Mouse (Mus musculus): ENCODE measurements around the gene Rasef. TPM values are rescaled to one million over a fixed set of nuclear protein-coding genes. Genes with fewer than 3 reads are reported as not detected.

The Rasef gene
- polyA plus RNA-seq (2014; fragmentation: Illumina TruSeq; extraction: RNeasy Lipid Tissue Mini Kit (QIAGEN cat#74804); ENCODE audit: low replicate concordance): 26.7 TPM

DNA sequence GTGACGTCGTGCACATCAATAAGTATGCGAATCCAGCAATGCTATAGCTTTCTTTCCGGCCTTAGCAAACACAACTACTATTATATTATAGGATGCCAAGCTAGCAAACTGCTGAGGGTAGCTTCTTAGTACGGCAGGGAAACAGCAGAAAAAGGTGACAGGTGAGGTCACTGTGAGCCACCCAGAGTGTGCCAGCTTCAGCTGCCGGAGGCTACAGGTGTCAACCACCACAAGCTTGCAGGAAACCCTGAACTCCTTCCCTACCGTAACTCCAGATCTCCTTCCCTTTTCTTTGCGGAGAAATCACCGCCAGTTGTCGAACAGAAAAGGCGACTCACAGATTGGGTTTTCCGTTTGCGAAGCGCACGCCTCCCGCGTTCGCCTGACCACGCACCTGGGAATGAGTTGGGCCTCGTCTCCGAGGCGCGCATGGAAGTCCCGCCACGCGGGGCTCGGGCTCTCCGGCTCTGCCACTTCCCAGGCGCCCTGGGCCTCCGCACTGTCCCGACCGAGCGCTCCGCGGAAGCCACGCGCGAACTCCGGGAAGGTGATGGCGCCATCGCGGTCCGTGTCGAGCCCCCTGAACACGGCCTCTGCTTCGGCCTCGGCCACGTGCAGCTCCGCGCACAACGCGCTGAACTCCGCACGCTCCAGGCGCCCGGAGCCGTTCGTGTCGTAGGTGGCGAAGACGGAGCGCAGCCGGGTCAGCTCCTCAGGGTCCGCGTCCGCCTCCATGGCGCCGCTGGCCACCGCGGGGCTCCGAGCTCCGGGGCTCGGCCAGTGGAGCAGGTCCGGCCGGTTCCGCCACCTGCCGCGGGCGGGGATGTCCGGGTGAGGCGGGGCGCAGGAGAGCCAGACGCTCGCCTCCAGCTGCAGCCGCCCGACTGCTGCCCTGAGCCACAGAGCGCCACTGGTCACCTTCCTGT is at the start of gene Rasef:
Gene Rasef, minus strand, starts transcription at position 735 of the 926 bp plus-strand sequence.

DNA sequence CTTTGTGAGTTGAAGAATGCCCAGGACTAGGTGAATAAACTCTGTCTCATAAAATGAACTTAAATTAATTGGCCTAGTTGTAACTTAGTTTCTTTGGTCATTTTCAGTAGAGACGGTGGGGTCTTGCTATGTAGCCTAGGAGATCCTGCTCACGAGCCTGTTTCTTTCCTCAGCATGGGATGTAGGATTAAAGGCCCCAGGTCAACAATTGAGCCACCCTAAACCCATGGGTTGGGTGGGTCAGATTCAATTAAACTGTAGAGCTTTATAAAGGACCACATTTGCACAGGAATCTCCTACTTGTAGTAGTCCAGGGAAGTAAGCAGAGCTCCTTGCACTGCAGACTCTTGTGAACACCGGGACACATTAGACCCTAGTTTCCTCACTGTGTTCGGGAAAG is 107.6 kb downstream of the Rasef start, which contains the start of gene Gm428:
Gene Gm428, plus strand, starts transcription at position 301 of the 400 bp plus-strand sequence.

DNA sequence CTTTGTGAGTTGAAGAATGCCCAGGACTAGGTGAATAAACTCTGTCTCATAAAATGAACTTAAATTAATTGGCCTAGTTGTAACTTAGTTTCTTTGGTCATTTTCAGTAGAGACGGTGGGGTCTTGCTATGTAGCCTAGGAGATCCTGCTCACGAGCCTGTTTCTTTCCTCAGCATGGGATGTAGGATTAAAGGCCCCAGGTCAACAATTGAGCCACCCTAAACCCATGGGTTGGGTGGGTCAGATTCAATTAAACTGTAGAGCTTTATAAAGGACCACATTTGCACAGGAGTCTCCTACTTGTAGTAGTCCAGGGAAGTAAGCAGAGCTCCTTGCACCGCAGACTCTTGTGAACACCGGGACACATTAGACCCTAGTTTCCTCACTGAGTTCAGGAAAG is 122.7 kb downstream of the Rasef start, which contains the start of gene Gm11239:
Gene Gm11239, plus strand, starts transcription at position 301 of the 400 bp plus-strand sequence.

Other genes starting within 250 kb of the Rasef start
- gene Gm11238, start 183.1 kb downstream of the Rasef start, polyA plus RNA-seq (2014; fragmentation: Illumina TruSeq; extraction: RNeasy Lipid Tissue Mini Kit (QIAGEN cat#74804); ENCODE audit: low replicate concordance): not detected
- gene Gm11237, start 168.0 kb downstream of the Rasef start, polyA plus RNA-seq (2014; fragmentation: Illumina TruSeq; extraction: RNeasy Lipid Tissue Mini Kit (QIAGEN cat#74804); ENCODE audit: low replicate concordance): not detected
- gene Gm11236, start 152.9 kb downstream of the Rasef start, polyA plus RNA-seq (2014; fragmentation: Illumina TruSeq; extraction: RNeasy Lipid Tissue Mini Kit (QIAGEN cat#74804); ENCODE audit: low replicate concordance): not detected
- gene Gm11239, start 122.6 kb downstream of the Rasef start, polyA plus RNA-seq (2014; fragmentation: Illumina TruSeq; extraction: RNeasy Lipid Tissue Mini Kit (QIAGEN cat#74804); ENCODE audit: low replicate concordance): not detected
- gene Gm428, start 107.5 kb downstream of the Rasef start, polyA plus RNA-seq (2014; fragmentation: Illumina TruSeq; extraction: RNeasy Lipid Tissue Mini Kit (QIAGEN cat#74804); ENCODE audit: low replicate concordance): not detected
- gene Gm11758, start 85.3 kb upstream of the Rasef start, polyA plus RNA-seq (2014; fragmentation: Illumina TruSeq; extraction: RNeasy Lipid Tissue Mini Kit (QIAGEN cat#74804); ENCODE audit: low replicate concordance): not detected
- gene Gm11757, start 100.1 kb upstream of the Rasef start, polyA plus RNA-seq (2014; fragmentation: Illumina TruSeq; extraction: RNeasy Lipid Tissue Mini Kit (QIAGEN cat#74804); ENCODE audit: low replicate concordance): not detected
- not detected for gene Gm13871, start 115.0 kb upstream of the Rasef start, polyA plus RNA-seq (2014; fragmentation: Illumina TruSeq; extraction: RNeasy Lipid Tissue Mini Kit (QIAGEN cat#74804); ENCODE audit: low replicate concordance)
- not detected for gene Gm11756, start 129.8 kb upstream of the Rasef start, polyA plus RNA-seq (2014; fragmentation: Illumina TruSeq; extraction: RNeasy Lipid Tissue Mini Kit (QIAGEN cat#74804); ENCODE audit: low replicate concordance)
- gene 2310002L09Rik, start 159.9 kb upstream of the Rasef start, polyA plus RNA-seq (2014; fragmentation: Illumina TruSeq; extraction: RNeasy Lipid Tissue Mini Kit (QIAGEN cat#74804); ENCODE audit: low replicate concordance): not detected
- gene Frmd3, start 222.4 kb upstream of the Rasef start, polyA plus RNA-seq (2014; fragmentation: Illumina TruSeq; extraction: RNeasy Lipid Tissue Mini Kit (QIAGEN cat#74804); ENCODE audit: low replicate concordance): 3.6 TPM

Measured in small intestine, adult 10 weeks (tissue).